Mouse (Mus musculus) neural tube, embryonic 12.5 days (tissue): Measurements from ENCODE around the gene Hist1h1e. TPM values are rescaled to one million over a fixed set of nuclear protein-coding genes. Genes with fewer than 3 reads are reported as not detected.
A peak's percentile ranks its signal among the peaks of the same experiment; 100 is the strongest.
"Not testable (repeated sequence)": the region's sequence is repeated elsewhere in the genome, so short reads cannot be mapped to it uniquely, and the experiment has no call there.

Source experiments
- ATAC-seq: fragments of 200-750 bp; cut with Nextera tagmentation; 2 replicates; pipeline ENCODE4 v1.8.0; 2017; ENCODE audit warnings: low read depth, mild to moderate bottlenecking, moderate TSS enrichment, moderate library complexity; ENCODE audit not compliant: low FRiP score
- H3K27ac ChIP-seq: fragments of 300-500 bp; sonication (generic); 2 replicates; pipeline ENCODE4 v1.5.1; 2016
- H3K27me3 ChIP-seq: fragments of 300-500 bp; sonication (generic); replicated peaks from 2 replicates; pipeline ENCODE4 v1.6.1; 2016; ENCODE audit warnings: mild to moderate bottlenecking
- H3K36me3 ChIP-seq: fragments of 300-500 bp; sonication (generic); 2 replicates; pipeline ENCODE4 v1.6.1; 2016; ENCODE audit warnings: mild to moderate bottlenecking
- H3K4me1 ChIP-seq: fragments of 300-500 bp; sonication (generic); 2 replicates; pipeline ENCODE4 v1.6.1; 2016
- H3K4me2 ChIP-seq: fragments of 300-500 bp; sonication (generic); replicated peaks from 2 replicates; pipeline ENCODE4 v1.6.1; 2016; ENCODE audit warnings: mild to moderate bottlenecking
- H3K4me3 ChIP-seq: fragments of 300-500 bp; sonication (generic); 2 replicates; pipeline ENCODE4 v1.5.1; 2016
- H3K9ac ChIP-seq: fragments of 300-500 bp; sonication (generic); 2 replicates; pipeline ENCODE4 v1.6.1; 2016; ENCODE audit warnings: mild to moderate bottlenecking
- H3K9me3 ChIP-seq: fragments of 300-500 bp; sonication (generic); 2 replicates; pipeline ENCODE4 v1.6.1; 2016; ENCODE audit warnings: mild to moderate bottlenecking
- WGBS: fragments of 180-500 bp; shearing (Covaris S2); methylation state at CpG from one replicate; pipeline ENCODE4 v1.1.7; 2016; 5-methylcytosine and 5-hydroxymethylcytosine counted together
- polyA plus RNA-seq: library from polyadenylated mRNA; unstranded; fragments of >200 nt; fragmentation: Nextera tagmentation; extraction: Ambion mirVana; gene quantifications from 2 replicates; pipeline ENCODE4 v1.2.1, GENCODE M21; 2016

Gene Hist1h1e
- polyA plus RNA-seq, 1 experiment from 2014 or later = 12.8 TPM

DNA sequence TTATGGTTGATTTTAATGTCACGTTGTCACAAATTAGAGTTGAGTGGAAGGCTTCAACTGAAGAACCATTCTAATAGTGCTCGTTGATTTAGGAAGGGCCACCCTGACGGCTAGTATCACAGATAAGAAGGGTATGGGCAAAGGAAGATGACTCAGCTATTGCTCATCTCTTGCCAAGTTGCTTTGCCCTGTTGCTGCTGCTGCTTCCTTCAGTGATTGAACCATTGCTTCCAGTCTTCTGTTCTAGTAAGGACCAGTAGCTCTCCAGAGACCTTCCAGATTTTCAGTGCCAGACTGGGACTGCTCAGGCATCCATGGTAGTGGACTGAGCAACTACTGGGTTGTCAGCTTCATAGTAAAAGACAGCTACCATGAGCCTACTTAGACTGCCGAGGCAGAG is 13.1 kb downstream of the Hist1h1e start:
- no peaks in the 10 kb centered on the region for H3K27me3 ChIP-seq
- 86% methylated on average over 4 of the region's 4 CpGs for WGBS
- no peak for ATAC-seq
- no peaks in the 10 kb centered on the region for H3K9me3 ChIP-seq
- H3K4me3 ChIP-seq = no peak overlapping the region
- no peak overlapping the region for H3K4me2 ChIP-seq
- no peaks in the 10 kb centered on the region for H3K36me3 ChIP-seq
- no peaks in the 10 kb centered on the region for H3K4me1 ChIP-seq
- no peak overlapping the region for H3K9ac ChIP-seq
- no peak overlapping the region for H3K27ac ChIP-seq

GRCm38 (mm10) chr13:23605052-23605451 is 17.3 kb downstream of the Hist1h1e start:
- no peak for ATAC-seq
- H3K4me3 ChIP-seq = no peak overlapping the region
- no peak overlapping the region for H3K9ac ChIP-seq
- no peaks in the 10 kb centered on the region for H3K36me3 ChIP-seq
- H3K9me3 ChIP-seq = no peaks in the 10 kb centered on the region
- no peak overlapping the region for H3K4me2 ChIP-seq
- H3K27ac ChIP-seq = no peak overlapping the region
- H3K27me3 ChIP-seq = no peaks in the 10 kb centered on the region
- H3K4me1 ChIP-seq = no peaks in the 10 kb centered on the region
- 91% methylated on average over 3 of the region's 3 CpGs for WGBS

GRCm38 (mm10) chr13:23604452-23604851 is 17.9 kb downstream of the Hist1h1e start:
- no peaks in the 10 kb centered on the region for H3K4me1 ChIP-seq
- H3K27ac ChIP-seq = no peak overlapping the region
- H3K9ac ChIP-seq = no peak overlapping the region
- no peaks in the 10 kb centered on the region for H3K36me3 ChIP-seq
- H3K4me2 ChIP-seq = no peak overlapping the region
- 88% methylated on average over 3 of the region's 3 CpGs for WGBS
- H3K4me3 ChIP-seq = no peak overlapping the region
- ATAC-seq = no peak
- no peaks in the 10 kb centered on the region for H3K27me3 ChIP-seq
- no peaks in the 10 kb centered on the region for H3K9me3 ChIP-seq

GRCm38 (mm10) chr13:23603182-23603699 is 19.1 kb downstream of the Hist1h1e start:
- no peaks in the 10 kb centered on the region for H3K27me3 ChIP-seq
- no peak for ATAC-seq
- no peaks in the 10 kb centered on the region for H3K4me1 ChIP-seq
- no peak overlapping the region for H3K27ac ChIP-seq
- H3K9me3 ChIP-seq = no peaks in the 10 kb centered on the region
- no peak overlapping the region for H3K4me3 ChIP-seq
- no peak overlapping the region for H3K9ac ChIP-seq
- H3K4me2 ChIP-seq = no peak overlapping the region
- WGBS = 84% methylated on average over 7 of the region's 7 CpGs
- no peaks in the 10 kb centered on the region for H3K36me3 ChIP-seq

DNA sequence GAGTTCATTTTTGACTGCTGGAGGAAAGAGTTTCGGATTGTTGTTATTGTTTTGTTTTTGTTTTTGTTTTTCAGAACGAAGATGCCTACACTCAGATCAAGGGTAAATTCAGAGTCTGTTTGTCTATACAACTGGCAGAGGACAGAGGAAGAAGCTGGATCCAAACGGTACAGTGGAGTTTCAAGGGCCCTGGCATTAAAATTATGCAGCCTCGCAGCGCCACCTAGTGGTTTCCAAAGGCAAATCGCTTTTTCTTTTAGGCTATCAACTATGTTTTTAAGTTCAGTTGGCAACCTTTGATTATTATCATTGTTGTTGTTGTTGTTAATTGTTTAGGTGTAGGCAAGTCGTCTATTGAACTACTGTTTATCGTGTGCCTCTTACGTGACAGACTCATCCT is 24.4 kb downstream of the Hist1h1e start:
- H3K36me3 ChIP-seq = no peaks in the 10 kb centered on the region
- 7% methylated on average over 9 of the region's 9 CpGs for WGBS
- H3K27ac ChIP-seq = no peak overlapping the region
- H3K9me3 ChIP-seq = no peaks in the 10 kb centered on the region
- no peak for ATAC-seq
- H3K27me3 ChIP-seq = no peaks in the 10 kb centered on the region
- H3K4me3 ChIP-seq = no peak overlapping the region
- H3K4me1 ChIP-seq = no peaks in the 10 kb centered on the region
- no peak overlapping the region for H3K4me2 ChIP-seq
- no peak overlapping the region for H3K9ac ChIP-seq

DNA sequence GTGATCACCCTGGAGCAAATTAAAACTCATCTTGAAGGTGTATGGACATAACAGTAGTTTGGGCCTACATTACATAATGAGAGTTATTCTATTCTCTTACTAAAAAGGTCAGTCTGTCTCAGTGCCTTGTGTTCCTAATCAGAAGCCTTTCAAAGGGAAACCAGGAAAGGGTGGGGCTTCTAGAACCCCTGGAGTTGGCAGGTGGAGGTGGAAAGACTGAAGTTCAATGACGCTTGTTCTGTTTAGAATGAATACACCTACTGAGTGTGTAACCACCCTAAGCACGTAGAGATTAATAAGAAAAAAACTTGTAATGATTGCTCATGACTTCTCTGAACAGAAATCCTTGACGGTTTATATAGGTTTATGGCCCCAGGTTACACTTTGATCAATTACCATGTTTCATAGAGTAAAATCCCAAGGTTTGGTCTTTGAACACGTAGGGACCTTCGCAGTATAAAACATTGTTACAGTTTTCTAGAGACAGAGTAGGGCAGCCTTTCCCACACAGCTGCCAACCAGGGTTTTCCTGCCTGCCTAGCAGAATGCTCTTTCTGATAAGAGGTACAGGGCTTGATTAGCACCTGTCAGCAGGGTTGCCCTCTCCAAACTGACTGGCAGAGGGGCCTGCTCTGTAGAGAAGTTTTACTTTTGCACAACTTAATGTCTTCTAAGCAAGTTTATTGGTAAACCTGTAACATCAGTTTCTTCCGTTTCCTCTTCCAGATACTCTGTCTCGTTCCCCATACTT is 26.6 kb downstream of the Hist1h1e start:
- Histone ChIP-seq H3K36me3 (no peaks in the 10 kb centered on the region), H3K4me2 (no peak overlapping the region), H3K9me3 (no peaks in the 10 kb centered on the region), H3K4me3 (no peak overlapping the region), H3K27me3 (no peaks in the 10 kb centered on the region), H3K9ac (no peak overlapping the region), H3K27ac (no peak overlapping the region), H3K4me1 (no peaks in the 10 kb centered on the region)
- no peak for ATAC-seq
- WGBS = 86% methylated on average over 7 of the region's 7 CpGs

DNA sequence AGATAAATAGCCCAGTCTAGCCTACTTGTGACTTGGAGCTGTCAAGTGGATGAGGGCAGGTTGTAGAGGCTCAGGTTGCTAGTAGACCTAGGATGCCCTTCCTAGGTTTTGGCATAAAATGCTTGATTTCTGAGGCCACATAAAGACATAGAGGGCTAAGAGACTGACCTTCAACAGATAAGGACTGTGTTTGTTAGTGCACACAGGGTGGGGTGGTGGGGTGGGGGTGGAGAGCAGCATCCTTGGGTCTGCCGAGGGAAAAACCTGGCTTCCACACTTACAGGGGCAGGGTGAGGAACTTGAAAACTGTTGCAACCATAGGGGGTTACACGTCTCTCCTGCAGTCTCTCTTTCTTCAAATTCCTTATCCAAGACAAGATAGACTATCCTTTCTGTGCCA is 27.2 kb downstream of the Hist1h1e start:
- Histone ChIP-seq H3K27me3 (no peaks in the 10 kb centered on the region), H3K4me1 (no peaks in the 10 kb centered on the region), H3K4me3 (no peak overlapping the region), H3K27ac (no peak overlapping the region), H3K36me3 (no peaks in the 10 kb centered on the region), H3K9me3 (no peaks in the 10 kb centered on the region), H3K9ac (no peak overlapping the region), H3K4me2 (no peak overlapping the region)
- WGBS = 77% methylated on average over 2 of the region's 2 CpGs
- ATAC-seq = no peak

DNA sequence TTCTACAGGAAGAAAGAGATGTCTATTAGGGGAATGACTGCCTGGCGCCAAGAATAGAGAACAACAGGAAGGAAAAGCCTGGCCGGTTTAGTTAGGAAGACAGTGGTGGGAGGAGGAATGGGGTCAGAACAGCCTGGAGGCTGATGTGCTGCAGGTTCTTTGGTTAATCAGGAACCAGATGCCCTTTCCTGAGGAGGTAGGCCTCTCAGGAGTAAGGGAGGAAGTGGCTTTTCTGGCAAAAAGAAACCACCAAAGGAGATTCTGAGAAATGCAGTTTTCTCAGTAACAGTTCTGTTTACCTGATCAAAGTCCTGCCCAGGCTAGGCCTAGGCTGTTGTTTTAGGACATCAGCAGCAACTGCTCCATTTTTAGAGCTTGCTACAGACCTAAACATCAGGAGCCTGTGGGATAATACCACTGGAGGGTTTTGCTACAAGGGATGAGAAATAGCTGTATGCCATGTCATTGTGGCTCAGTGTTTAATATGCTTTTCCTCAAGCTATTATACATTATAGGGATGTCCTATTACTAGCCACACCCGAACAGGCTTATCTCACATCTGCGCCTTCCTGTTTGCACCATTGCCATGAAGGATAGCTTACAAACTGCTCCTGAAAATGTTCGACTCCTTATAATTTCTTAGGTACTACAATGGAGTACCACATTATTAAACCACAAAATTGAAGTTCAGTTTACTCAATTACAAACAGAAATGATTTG is 29.1 kb downstream of the Hist1h1e start:
- no peaks in the 10 kb centered on the region for H3K9me3 ChIP-seq
- H3K4me2 ChIP-seq = no peak overlapping the region
- no peak overlapping the region for H3K9ac ChIP-seq
- no peak overlapping the region for H3K4me3 ChIP-seq
- no peaks in the 10 kb centered on the region for H3K27me3 ChIP-seq
- H3K36me3 ChIP-seq = no peaks in the 10 kb centered on the region
- WGBS = 84% methylated on average over 5 of the region's 5 CpGs
- no peak overlapping the region for H3K27ac ChIP-seq
- no peak for ATAC-seq
- H3K4me1 ChIP-seq = no peaks in the 10 kb centered on the region

GRCm38 (mm10) chr13:23592614-23593013 is 29.7 kb downstream of the Hist1h1e start:
- ATAC-seq = no peak
- Histone ChIP-seq H3K9ac (no peak overlapping the region), H3K9me3 (no peaks in the 10 kb centered on the region), H3K27ac (no peak overlapping the region), H3K4me3 (no peak overlapping the region), H3K27me3 (no peaks in the 10 kb centered on the region), H3K4me2 (no peak overlapping the region), H3K36me3 (no peaks in the 10 kb centered on the region), H3K4me1 (no peaks in the 10 kb centered on the region)
- WGBS = 92% methylated on average over 7 of the region's 7 CpGs

DNA sequence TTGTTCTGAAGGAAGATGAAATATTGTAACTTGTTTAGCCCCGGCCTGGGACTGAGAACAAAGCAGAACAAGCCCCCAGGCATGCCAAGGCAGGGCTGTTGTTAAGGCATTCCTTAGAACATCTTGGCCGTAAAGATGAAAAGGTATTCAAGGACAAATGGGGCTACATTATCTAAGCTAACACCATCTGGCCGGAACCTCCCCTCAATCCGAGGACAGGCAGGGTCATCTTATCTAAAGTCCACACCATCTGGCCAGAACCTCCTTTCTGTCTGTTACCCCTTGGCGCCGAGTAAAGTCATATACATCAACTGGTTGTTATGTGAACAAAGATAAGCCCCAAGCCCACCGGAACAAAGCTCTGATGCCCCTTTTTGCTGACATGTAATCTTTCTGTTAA is 30.5 kb downstream of the Hist1h1e start:
- WGBS = 89% methylated on average over 7 of the region's 7 CpGs
- H3K9ac ChIP-seq, H3K4me2 ChIP-seq, H3K36me3 ChIP-seq, H3K27ac ChIP-seq, H3K9me3 ChIP-seq, H3K27me3 ChIP-seq, H3K4me3 ChIP-seq, ATAC-seq, H3K4me1 ChIP-seq: not testable (repeated sequence)

DNA sequence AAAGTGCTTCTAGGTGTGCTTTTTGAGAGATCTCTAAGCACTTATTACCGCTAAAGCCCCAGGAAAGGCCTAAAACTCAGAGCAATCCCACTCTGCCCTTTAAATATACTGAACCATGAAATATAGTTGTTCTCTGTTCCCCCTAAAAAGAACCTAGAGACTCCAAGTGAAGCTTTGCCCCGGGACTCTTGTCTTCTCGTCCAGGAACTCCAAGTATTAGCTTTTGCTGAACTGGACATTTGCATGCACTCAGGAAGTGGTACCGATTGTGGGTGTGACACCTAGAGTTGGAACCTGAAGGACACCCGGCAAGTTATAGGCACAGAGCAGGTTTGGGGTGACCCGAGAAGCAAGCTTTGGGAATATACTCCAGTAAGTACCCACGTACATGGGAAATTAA is 31.2 kb downstream of the Hist1h1e start:
- peaks cover 4% of the 10 kb centered on the region for H3K4me1 ChIP-seq
- H3K4me2 ChIP-seq = no peak overlapping the region
- H3K27ac ChIP-seq = no peak overlapping the region
- no peaks in the 10 kb centered on the region for H3K9me3 ChIP-seq
- no peak overlapping the region for H3K9ac ChIP-seq
- H3K36me3 ChIP-seq = no peaks in the 10 kb centered on the region
- no peak for ATAC-seq
- no peaks in the 10 kb centered on the region for H3K27me3 ChIP-seq
- WGBS = 94% methylated on average over 7 of the region's 7 CpGs
- no peak overlapping the region for H3K4me3 ChIP-seq

DNA sequence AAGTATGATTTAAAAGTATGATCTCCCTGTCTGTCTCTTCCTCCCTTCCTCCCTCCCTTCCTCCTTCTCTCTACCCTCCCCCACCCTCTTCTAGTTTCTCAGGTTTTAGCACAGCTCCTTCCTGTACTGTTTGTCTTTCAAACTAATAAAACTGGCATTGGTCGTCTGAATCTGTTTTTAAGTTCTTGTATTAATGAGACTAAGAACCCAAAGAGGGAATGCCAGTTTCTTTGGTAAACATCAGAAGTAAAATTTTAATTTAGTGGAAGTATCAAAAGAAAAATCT is 35.5 kb downstream of the Hist1h1e start:
- Histone ChIP-seq H3K4me3 (peak overlapping the region; percentile 13; the same call in 1 of the 2 replicates), H3K9me3 (no peaks in the 10 kb centered on the region), H3K4me2 (peak overlapping the region; percentile 71), H3K9ac (0 out of 2 replicates have a peak overlapping the region, but pooled peaks have one; percentile 51), H3K27me3 (no peaks in the 10 kb centered on the region), H3K27ac (peak overlapping the region; percentile 53; the same call in 1 of the 2 replicates), H3K36me3 (no peaks in the 10 kb centered on the region), H3K4me1 (peaks cover 25% of the 10 kb centered on the region)
- 4% methylated on average over 1 of the region's 1 CpGs for WGBS
- ATAC-seq = no peak
